20 mouse cellular contexts compared by ENCODE assay signal in the genomic region with DNA sequence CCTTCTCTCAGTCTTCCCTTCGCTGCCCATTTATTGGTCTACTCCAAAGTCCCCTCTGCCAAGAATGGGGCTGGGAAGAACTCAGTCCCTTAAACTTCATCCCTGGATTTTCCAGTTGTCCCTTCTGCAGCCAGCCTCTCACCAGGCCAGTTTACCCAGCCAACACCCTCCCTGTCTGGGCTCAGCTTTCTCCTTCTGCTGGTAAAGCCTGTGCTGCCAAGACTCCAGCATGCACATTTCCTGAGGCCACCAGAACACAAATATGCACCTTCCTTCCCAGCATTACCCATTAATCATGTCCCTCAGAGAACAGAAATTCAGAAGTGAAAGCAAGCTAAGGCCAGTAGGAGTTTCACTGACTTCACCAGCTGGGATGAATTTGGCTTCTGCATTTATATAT.
DNase-seq lines count a peak whose midpoint lies in the region; ATAC-seq and TF ChIP-seq lines count a peak whose summit lies in the region.
"Had no signal": no experiment of that assay in that cellular context is flagged by ENCODE, and none has a peak within 500 bp of the region (broad histone marks: within the 10 kb centered on the region; RNA-seq: fewer than 3 reads in every experiment).

No protein-coding gene starts in this region.

- TF ChIP-seq CTCF in hindbrain, postnatal 0 days (IDR thresholded peaks at IDR 0.05; ENCODE audit: low read depth): no peak

- no peaks in the 10 kb centered on the region for H3K9me3 ChIP-seq in hindbrain, postnatal 0 days (ENCODE audit: low read length)
- H3K9me3 ChIP-seq in hindbrain, embryonic 13.5 days: no peaks in the 10 kb centered on the region
- H3K9me3 ChIP-seq: embryonic facial prominence, embryonic 13.5 days; forebrain, embryonic 15.5 days; heart, embryonic 12.5 days; liver, embryonic 13.5 days had no signal

- no peak overlapping the region for H3K4me3 ChIP-seq in hindbrain, postnatal 0 days (ENCODE audit: low read length)
- no peak overlapping the region for H3K4me3 ChIP-seq in hindbrain, embryonic 13.5 days
- H3K4me3 ChIP-seq: embryonic facial prominence, embryonic 13.5 days; forebrain, embryonic 15.5 days; heart, embryonic 12.5 days; layer of hippocampus, adult 2 months; liver, embryonic 13.5 days had no signal

- no peak overlapping the region for H3K4me2 ChIP-seq in hindbrain, postnatal 0 days (ENCODE audit: low read depth, low read length)
- no peak overlapping the region for H3K4me2 ChIP-seq in hindbrain, embryonic 13.5 days
- H3K4me2 ChIP-seq: embryonic facial prominence, embryonic 13.5 days; forebrain, embryonic 15.5 days; heart, embryonic 12.5 days; liver, embryonic 13.5 days; lung, embryonic 14.5 days had no signal

- no peak overlapping the region for H3K9ac ChIP-seq in hindbrain, postnatal 0 days (replicated peaks; ENCODE audit: low read length)
- H3K9ac ChIP-seq in hindbrain, embryonic 13.5 days: no peak overlapping the region
- H3K9ac ChIP-seq: embryonic facial prominence, embryonic 13.5 days; forebrain, embryonic 15.5 days; heart, embryonic 12.5 days; liver, embryonic 13.5 days; lung, embryonic 14.5 days had no signal

- 81% methylated on average over 1 of the region's 1 CpGs for WGBS in hindbrain, postnatal 0 days
- WGBS in hindbrain, embryonic 13.5 days: 89% methylated on average over 1 of the region's 1 CpGs

- ATAC-seq in hindbrain, postnatal 0 days: no peak
- ATAC-seq in hindbrain, embryonic 13.5 days (ENCODE audit: low FRiP score): no peak
- peak; percentile 66 to 85 for ATAC-seq in hematopoietic stem cell, adult 5-6 weeks (replicated peaks in 1 of 2; ENCODE audit: insufficient read depth in 1 of 2, low FRiP score in 2 of 2, low TSS enrichment in 1 of 2, low read depth in 1 of 2, poor library complexity in 2 of 2, severe bottlenecking in 2 of 2)
- ATAC-seq: forebrain, embryonic 15.5 days had no signal

- peak; percentile 10 for DNase-seq in hindbrain, postnatal 0 days (ENCODE audit: low spot score)
- peak; percentile 13 for DNase-seq in cerebellum, adult 11 months
- peak; percentile 15 for DNase-seq in cerebellum, adult 8-10 months
- no peak for DNase-seq in thymus, postnatal 0 days (ENCODE audit: low spot score)
- no peak for DNase-seq in right cerebral cortex, adult 2 months (ENCODE audit: low spot score in 2 of 2)
- DNase-seq: adrenal gland, adult 2 months; heart, postnatal 14 days; kidney, adult 2 months; kidney, postnatal 14 days; liver, embryonic 13.5 days; lung, embryonic 14.5 days; lung, postnatal 36 days; right cerebral cortex, postnatal 4 days; thymus, postnatal 25 days had no signal

- no peaks in the 10 kb centered on the region for H3K27me3 ChIP-seq in hindbrain, postnatal 0 days (ENCODE audit: insufficient read depth, low read length)
- H3K27me3 ChIP-seq in hindbrain, embryonic 13.5 days: no peaks in the 10 kb centered on the region
- H3K27me3 ChIP-seq: embryonic facial prominence, embryonic 13.5 days; forebrain, embryonic 15.5 days; heart, embryonic 12.5 days; liver, embryonic 13.5 days had no signal

- H3K4me1 ChIP-seq in hindbrain, postnatal 0 days (ENCODE audit: insufficient read depth, low read length): no peaks in the 10 kb centered on the region
- H3K4me1 ChIP-seq in hindbrain, embryonic 13.5 days (replicated peaks): no peaks in the 10 kb centered on the region
- H3K4me1 ChIP-seq: embryonic facial prominence, embryonic 13.5 days; forebrain, embryonic 15.5 days; heart, embryonic 12.5 days; liver, embryonic 13.5 days had no signal

- H3K36me3 ChIP-seq in hindbrain, postnatal 0 days (ENCODE audit: insufficient read depth, low read length): no peaks in the 10 kb centered on the region
- H3K36me3 ChIP-seq in hindbrain, embryonic 13.5 days: no peaks in the 10 kb centered on the region
- H3K36me3 ChIP-seq: embryonic facial prominence, embryonic 13.5 days; forebrain, embryonic 15.5 days; heart, embryonic 12.5 days; liver, embryonic 13.5 days had no signal

- no peak overlapping the region for H3K27ac ChIP-seq in hindbrain, postnatal 0 days
- H3K27ac ChIP-seq in hindbrain, embryonic 13.5 days: no peak overlapping the region
- H3K27ac ChIP-seq: embryonic facial prominence, embryonic 13.5 days; forebrain, embryonic 15.5 days; layer of hippocampus, adult 2 months; liver, embryonic 13.5 days had no signal

Comparison
In these comparisons a context has a peak if more than half of its experiments do, and no peak if none do; other contexts are left out.
1. ATAC-seq: peak in hematopoietic stem cell, adult 5-6 weeks (2 of 2); none in hindbrain, postnatal 0 days (single experiment) and hindbrain, embryonic 13.5 days (single experiment).
2. DNase-seq: peak in hindbrain, postnatal 0 days (single experiment), cerebellum, adult 11 months (single experiment) and cerebellum, adult 8-10 months (single experiment); none in thymus, postnatal 0 days (single experiment) and right cerebral cortex, adult 2 months (0 of 2).